Mouse (Mus musculus): ENCODE measurements around the gene Rab1a.
"Not testable (repeated sequence)": the region's sequence is repeated elsewhere in the genome, so short reads cannot be mapped to it uniquely, and the experiment has no call there.

- TF ChIP-seq CTCF (IDR thresholded peaks at IDR 0.05; ENCODE audit: control insufficient read depth, insufficient read depth, insufficient read length); CEBPB (IDR thresholded peaks at IDR 0.05; ENCODE audit: low read depth); MAX (IDR thresholded peaks at IDR 0.05); USF1 (IDR thresholded peaks at IDR 0.05; ENCODE audit: low read depth); FOSL1 (IDR thresholded peaks at IDR 0.05; ENCODE audit: insufficient read depth, low read length, poor library complexity, severe bottlenecking); MYOD1 (IDR thresholded peaks at IDR 0.05; ENCODE audit: control insufficient read depth, insufficient read length, low read depth): not testable (repeated sequence)
Observed at GRCm38 (mm10) chr11:20153542-20153941, 47.7 kb upstream of the Rab1a start.
